Mouse (Mus musculus) CH12.LX (cell line): ENCODE measurements at regions not wholly inside any gene's neighbourhood (a gene's known extent, or its start where the extent isn't known, plus 50 kb on each side); places are given as distances from the start of the nearest gene placed in this dataset.

Experiments used
- CHD2 ChIP-seq: IDR thresholded peaks from 2 replicates; pipeline ENCODE4 v1.6.1; 2011; ENCODE audit warnings: low read length, improper control_type of control experiment
- CTCF ChIP-seq, 2 experiments: IDR thresholded peaks in 1 of 2; conservative IDR thresholded peaks in 1 of 2; 2 replicates each; pipeline ENCODE4 v1.5.1; 2011 to 2012; ENCODE audit warnings: low read depth in 2 of 2, low read length in 2 of 2, improper control_type of control experiment in 1 of 2, inconsistent platforms in 1 of 2, mild to moderate bottlenecking in 1 of 2, moderate library complexity in 1 of 2
- EP300 ChIP-seq: IDR thresholded peaks from 2 replicates; pipeline ENCODE4 v1.6.1; 2011; ENCODE audit warnings: low read length, improper control_type of control experiment
- MAFK ChIP-seq: IDR thresholded peaks from 2 replicates; pipeline ENCODE4 v1.6.1; 2011; ENCODE audit warnings: low read length, improper control_type of control experiment; ENCODE audit not compliant: insufficient replicate concordance
- MAX ChIP-seq: IDR thresholded peaks from 2 replicates; pipeline ENCODE4 v1.6.1; 2011; ENCODE audit warnings: low read length, improper control_type of control experiment
- MXI1 ChIP-seq: IDR thresholded peaks from 2 replicates; pipeline ENCODE4 v1.6.1; 2011; ENCODE audit warnings: mild to moderate bottlenecking, low read depth, low read length, improper control_type of control experiment
- MYC ChIP-seq: IDR thresholded peaks from 2 replicates; pipeline ENCODE4 v1.6.1; 2011; ENCODE audit warnings: low read depth, mild to moderate bottlenecking, improper control_type of control experiment, low read length
- POLR2A ChIP-seq: IDR thresholded peaks from 2 replicates; pipeline ENCODE4 v1.6.1; 2011; ENCODE audit warnings: low read depth, mild to moderate bottlenecking, improper control_type of control experiment, low read length
- RAD21 ChIP-seq: IDR thresholded peaks from 2 replicates; pipeline ENCODE4 v1.6.1; 2011; ENCODE audit warnings: low read depth, mild to moderate bottlenecking, low read length, improper control_type of control experiment, moderate library complexity
- USF1 ChIP-seq: IDR thresholded peaks from 2 replicates; pipeline ENCODE4 v1.6.1; 2014; ENCODE audit warnings: low read depth, mild to moderate bottlenecking, inconsistent platforms, low read length, improper control_type of control experiment
- ZNF384 ChIP-seq: IDR thresholded peaks from 2 replicates; pipeline ENCODE4 v1.6.1; 2012; ENCODE audit warnings: low read depth, low read length, improper control_type of control experiment, inconsistent platforms

GRCm38 (mm10) chr8:88443397-88443796 lies 77.8 kb upstream of the Nkd1 start:
- TF ChIP-seq MAX (no peak), POLR2A (no peak), MXI1 (no peak), CTCF (conservative IDR thresholded peaks at IDR 0.05 in 1 of 2, IDR thresholded peaks at IDR 0.05 in 1 of 2; ENCODE audit: low read depth in 2 of 2, low read length in 2 of 2) (no peak), RAD21 (no peak), USF1 (no peak), MYC (no peak), EP300 (no peak), MAFK (no peak), CHD2 (no peak), ZNF384 (no peak)
